Mouse (Mus musculus) heart, adult 2 months (tissue): Measurements from ENCODE around the gene Cgas.

Experiments
- CTCF ChIP-seq: fragments of 200-600 bp; IDR thresholded peaks from 2 replicates; pipeline ENCODE4 v1.8.1; 2022; ENCODE audit warnings: antibody characterized with exemption, mild to moderate bottlenecking, moderate library complexity
- EP300 ChIP-seq: fragments of 200-500 bp; IDR thresholded peaks from 2 replicates; pipeline ENCODE4 v1.6.1; 2011; ENCODE audit warnings: low read depth, low read length, control low read depth; ENCODE audit not compliant: insufficient read depth
- POLR2A ChIP-seq: fragments of 200-500 bp; IDR thresholded peaks from 2 replicates; pipeline ENCODE4 v1.6.1; 2011; ENCODE audit warnings: mild to moderate bottlenecking, low read depth, low read length, control low read depth; ENCODE audit not compliant: insufficient read depth

DNA sequence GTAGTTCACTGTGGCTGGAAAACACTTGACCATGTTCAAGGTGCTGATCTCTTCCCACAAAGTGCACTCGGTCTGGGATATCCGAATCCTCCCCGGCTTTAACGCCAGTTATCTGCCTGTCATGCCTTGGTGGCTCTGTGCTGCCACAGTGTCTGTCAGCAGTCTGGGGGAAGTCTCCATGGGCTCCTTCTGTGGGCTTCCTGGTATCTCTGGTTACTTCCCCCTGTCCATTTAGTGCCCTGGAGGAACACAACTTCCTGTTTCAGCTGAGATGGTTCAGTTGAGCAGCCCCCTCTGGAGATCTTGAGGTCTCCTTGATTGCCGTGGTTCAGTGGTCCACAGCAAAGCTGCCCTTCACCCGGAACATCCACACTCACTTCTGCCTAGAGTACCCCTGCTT is 14.9 kb downstream of the Cgas start:
- no peak for TF ChIP-seq CTCF
- no peak for TF ChIP-seq POLR2A
- no peak for TF ChIP-seq EP300
